Mouse (Mus musculus) liver, postnatal 0 days (tissue): ENCODE measurements around the gene Prcp.

Experiments
- CTCF ChIP-seq: sonication (generic); IDR thresholded peaks from 2 replicates; pipeline ENCODE4 v1.5.1; 2016; ENCODE audit warnings: antibody characterized with exemption, low read depth
- EP300 ChIP-seq: IDR thresholded peaks from 2 replicates; pipeline ENCODE4 v1.6.1; 2016; ENCODE audit warnings: antibody characterized with exemption, low read depth, mild to moderate bottlenecking

DNA sequence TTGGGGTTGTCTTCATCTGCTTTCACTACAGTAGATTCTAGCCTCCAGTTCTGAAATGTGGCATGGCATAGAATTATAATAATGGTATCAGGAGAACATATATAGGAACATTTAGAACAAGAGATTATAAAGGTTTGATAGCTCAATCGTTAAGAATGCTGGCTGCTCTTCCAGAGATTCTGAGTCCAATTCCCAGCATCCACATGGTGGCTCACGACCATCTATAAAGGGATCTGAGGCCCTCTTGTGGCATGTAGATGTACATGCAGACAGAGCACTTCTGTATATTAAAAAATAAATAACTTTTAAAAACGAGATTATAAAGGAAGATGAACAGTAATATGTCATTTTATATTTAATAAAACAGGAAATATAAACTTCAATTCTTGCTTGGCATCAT is 19.2 kb downstream of the Prcp start:
- TF ChIP-seq CTCF (peak; percentile 74), EP300 (no peak)
